Mouse (Mus musculus): Measurements from ENCODE around the gene Fstl4. TPM values are rescaled to one million over a fixed set of nuclear protein-coding genes. Genes with fewer than 3 reads are reported as not detected.

Gene Fstl4
- polyA plus RNA-seq, 1 experiment from 2014 or later, result 5.7 TPM

DNA sequence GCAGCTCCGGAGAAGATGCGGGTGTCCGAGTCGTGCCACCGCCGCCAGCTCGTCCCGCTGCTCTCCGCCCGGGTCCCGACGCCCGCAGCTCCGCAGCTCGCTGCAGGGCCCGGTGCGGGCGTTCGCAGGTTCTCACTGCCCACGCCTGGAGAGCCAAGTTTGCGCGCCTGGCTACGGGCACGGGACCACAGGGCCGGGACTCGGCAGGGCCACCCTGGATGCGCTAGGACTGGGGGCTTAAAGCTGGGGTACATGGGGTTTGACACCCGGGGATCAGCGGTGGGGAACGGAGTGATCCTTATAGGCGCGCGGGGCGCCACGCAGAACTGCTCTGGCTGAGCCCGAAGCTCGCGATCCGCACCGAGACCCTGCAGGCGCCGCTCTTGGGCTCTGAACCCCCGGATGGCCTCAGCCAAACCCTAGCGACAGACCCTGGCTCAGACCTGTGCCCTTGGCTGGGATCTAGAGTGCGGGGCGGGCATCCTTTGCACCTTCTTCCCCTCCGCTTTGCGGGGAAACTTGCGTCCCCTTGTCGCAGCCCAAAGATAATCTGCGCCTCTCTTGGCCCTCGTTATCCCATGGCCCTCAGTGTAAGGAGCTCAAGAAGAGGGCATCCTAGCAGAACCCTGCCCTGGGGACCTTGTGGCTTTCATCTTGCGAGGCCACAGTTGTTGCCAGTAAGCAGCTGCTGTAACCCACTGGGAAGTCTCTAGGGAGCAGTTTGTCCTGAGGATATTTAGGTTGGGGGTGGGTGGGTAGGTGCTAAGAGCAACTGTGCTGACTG, 652 bp downstream of the Fstl4 start:
- H3K27me3 ChIP-seq (replicated peaks; ENCODE audit: control insufficient read depth, insufficient read depth, low read length), result peaks cover 38% of the 10 kb centered on the region
- H3K4me2 ChIP-seq (replicated peaks; ENCODE audit: low read depth), result peak overlapping the region; percentile 95
- 1% methylated on average over 52 of the region's 53 CpGs for WGBS
- no peaks in the 10 kb centered on the region for H3K36me3 ChIP-seq (ENCODE audit: control insufficient read depth, insufficient read depth)
- peak overlapping the region; percentile 59 for H3K4me3 ChIP-seq (ENCODE audit: low read depth, low read length)
- H3K9me3 ChIP-seq (ENCODE audit: control insufficient read depth), result no peaks in the 10 kb centered on the region
- peak overlapping the region; percentile 45 for H3K9ac ChIP-seq (ENCODE audit: low read depth, low read length)
- no peak overlapping the region for H3K27ac ChIP-seq (ENCODE audit: low read depth, low read length)
- no peaks in the 10 kb centered on the region; the same call in 1 of the 2 replicates for H3K4me1 ChIP-seq (replicated peaks; ENCODE audit: control insufficient read depth, insufficient read depth, low read length)
- no peak for ATAC-seq
- TF ChIP-seq CTCF (IDR thresholded peaks at IDR 0.05; ENCODE audit: low read depth), result 0 out of 2 replicates have a peak, but pooled peaks have one; percentile 0

- Histone ChIP-seq H3K4me2 (replicated peaks; ENCODE audit: low read depth) (peak overlapping the region; percentile 95), H3K27me3 (replicated peaks; ENCODE audit: control insufficient read depth, insufficient read depth, low read length) (peaks cover 38% of the 10 kb centered on the region), H3K36me3 (ENCODE audit: control insufficient read depth, insufficient read depth) (no peaks in the 10 kb centered on the region), H3K27ac (ENCODE audit: low read depth, low read length) (no peak overlapping the region), H3K4me3 (ENCODE audit: low read depth, low read length) (peak overlapping the region; percentile 59), H3K9ac (ENCODE audit: low read depth, low read length) (no peak overlapping the region), H3K4me1 (replicated peaks; ENCODE audit: control insufficient read depth, insufficient read depth, low read length) (no peaks in the 10 kb centered on the region; the same call in 1 of the 2 replicates), H3K9me3 (ENCODE audit: control insufficient read depth) (no peaks in the 10 kb centered on the region)
- no peak for ATAC-seq
- peak; percentile 73 for TF ChIP-seq CTCF (IDR thresholded peaks at IDR 0.05; ENCODE audit: low read depth)
- WGBS, result 3% methylated on average over 21 of the region's 21 CpGs
Measured at GRCm38 (mm10) chr11:52765678-52766254, 1.3 kb downstream of the Fstl4 start.

- no peak overlapping the region for H3K27ac ChIP-seq (ENCODE audit: low read depth, low read length)
- H3K4me2 ChIP-seq (replicated peaks; ENCODE audit: low read depth), result no peak overlapping the region
- 76% methylated on average over 3 of the region's 3 CpGs for WGBS
- no peak overlapping the region for H3K4me3 ChIP-seq (ENCODE audit: low read depth, low read length)
- no peak for ATAC-seq
- H3K9ac ChIP-seq (ENCODE audit: low read depth, low read length), result no peak overlapping the region
- H3K4me1 ChIP-seq (replicated peaks; ENCODE audit: control insufficient read depth, insufficient read depth, low read length), result no peaks in the 10 kb centered on the region; the same call in 1 of the 2 replicates
- no peaks in the 10 kb centered on the region for H3K36me3 ChIP-seq (ENCODE audit: control insufficient read depth, insufficient read depth)
- no peaks in the 10 kb centered on the region for H3K9me3 ChIP-seq (ENCODE audit: control insufficient read depth)
- peaks cover 35% of the 10 kb centered on the region for H3K27me3 ChIP-seq (replicated peaks; ENCODE audit: control insufficient read depth, insufficient read depth, low read length)
- TF ChIP-seq CTCF (IDR thresholded peaks at IDR 0.05; ENCODE audit: low read depth), result no peak
Measured at GRCm38 (mm10) chr11:52767921-52768320, 3.5 kb downstream of the Fstl4 start.

DNA sequence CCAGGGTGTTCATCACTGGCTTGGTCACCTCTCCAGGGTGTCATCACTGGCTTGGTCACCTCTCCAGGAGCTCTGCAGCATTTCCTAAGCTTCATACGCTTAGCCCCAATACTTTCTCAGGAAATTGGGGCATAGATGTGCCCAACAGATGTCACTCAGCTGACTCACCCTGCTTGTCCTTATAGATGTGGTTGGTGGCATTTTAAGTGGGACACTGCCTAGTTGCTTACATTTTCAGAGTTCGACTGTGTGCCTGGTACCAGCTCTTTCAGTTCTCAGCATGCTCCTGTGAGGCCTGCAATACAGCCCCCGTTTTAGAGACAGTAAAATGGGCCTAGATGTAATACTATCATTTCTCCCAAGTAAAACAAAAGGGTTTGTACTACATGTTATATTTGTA, 8.6 kb downstream of the Fstl4 start:
- Histone ChIP-seq H3K27ac (ENCODE audit: low read depth, low read length) (no peak overlapping the region), H3K4me1 (replicated peaks; ENCODE audit: control insufficient read depth, insufficient read depth, low read length) (no peaks in the 10 kb centered on the region)
- 82% methylated on average over 3 of the region's 3 CpGs for WGBS

GRCm38 (mm10) chr11:52775291-52775690, 10.9 kb downstream of the Fstl4 start:
- Histone ChIP-seq H3K36me3 (ENCODE audit: control insufficient read depth, insufficient read depth) (no peaks in the 10 kb centered on the region), H3K27ac (ENCODE audit: low read depth, low read length) (no peak overlapping the region), H3K9ac (ENCODE audit: low read depth, low read length) (no peak overlapping the region), H3K27me3 (replicated peaks; ENCODE audit: control insufficient read depth, insufficient read depth, low read length) (no peaks in the 10 kb centered on the region), H3K9me3 (ENCODE audit: control insufficient read depth) (no peaks in the 10 kb centered on the region), H3K4me1 (replicated peaks; ENCODE audit: control insufficient read depth, insufficient read depth, low read length) (no peaks in the 10 kb centered on the region), H3K4me3 (ENCODE audit: low read depth, low read length) (no peak overlapping the region), H3K4me2 (replicated peaks; ENCODE audit: low read depth) (no peak overlapping the region)
- ATAC-seq, result no peak
- no peak for TF ChIP-seq CTCF (IDR thresholded peaks at IDR 0.05; ENCODE audit: low read depth)
- WGBS, result 96% methylated on average over 3 of the region's 3 CpGs

More for the DNA sequence above, 8.6 kb downstream of the Fstl4 start:
- Histone ChIP-seq H3K9ac (ENCODE audit: low read depth, low read length) (no peak overlapping the region), H3K36me3 (ENCODE audit: control insufficient read depth, insufficient read depth) (no peaks in the 10 kb centered on the region), H3K9me3 (ENCODE audit: control insufficient read depth) (no peaks in the 10 kb centered on the region), H3K27me3 (replicated peaks; ENCODE audit: control insufficient read depth, insufficient read depth, low read length) (no peaks in the 10 kb centered on the region), H3K4me2 (replicated peaks; ENCODE audit: low read depth) (no peak overlapping the region), H3K4me3 (ENCODE audit: low read depth, low read length) (no peak overlapping the region)
- no peak for TF ChIP-seq CTCF (IDR thresholded peaks at IDR 0.05; ENCODE audit: low read depth)
- ATAC-seq, result no peak

- Histone ChIP-seq H3K9ac (ENCODE audit: low read depth, low read length) (no peak overlapping the region), H3K4me1 (replicated peaks; ENCODE audit: control insufficient read depth, insufficient read depth, low read length) (no peaks in the 10 kb centered on the region), H3K36me3 (ENCODE audit: control insufficient read depth, insufficient read depth) (no peaks in the 10 kb centered on the region), H3K4me2 (replicated peaks; ENCODE audit: low read depth) (no peak overlapping the region), H3K27ac (ENCODE audit: low read depth, low read length) (no peak overlapping the region), H3K27me3 (replicated peaks; ENCODE audit: control insufficient read depth, insufficient read depth, low read length) (no peaks in the 10 kb centered on the region), H3K9me3 (ENCODE audit: control insufficient read depth) (no peaks in the 10 kb centered on the region), H3K4me3 (ENCODE audit: low read depth, low read length) (no peak overlapping the region)
- 78% methylated on average over 5 of the region's 5 CpGs for WGBS
- no peak for TF ChIP-seq CTCF (IDR thresholded peaks at IDR 0.05; ENCODE audit: low read depth)
- no peak for ATAC-seq
Measured at GRCm38 (mm10) chr11:52782426-52782825, 18.0 kb downstream of the Fstl4 start.
